Mouse (Mus musculus) lung, postnatal 14 days (tissue): ENCODE results near the gene Eef1b2.

Experiments used
- DNase-seq: peaks from one replicate; pipeline ENCODE4 v3.0.0; 2021

The Eef1b2 gene

GRCm38 (mm10) chr1:63195848-63196512 lies 19.4 kb downstream of the Eef1b2 start:
- DNase-seq: no peak

- no peak for DNase-seq
These were observed 22.8 kb downstream of the Eef1b2 start for GRCm38 (mm10) chr1:63199387-63199786.

- DNase-seq: no peak
These were observed 23.7 kb downstream of the Eef1b2 start for GRCm38 (mm10) chr1:63200322-63200721.

- no peak for DNase-seq
These were observed 25.0 kb downstream of the Eef1b2 start for GRCm38 (mm10) chr1:63201672-63202071.

GRCm38 (mm10) chr1:63203471-63203870 lies 26.8 kb downstream of the Eef1b2 start:
- no peak for DNase-seq

- no peak for DNase-seq
These were observed 27.5 kb downstream of the Eef1b2 start for GRCm38 (mm10) chr1:63203950-63204659.

- no peak for DNase-seq
These were observed 28.2 kb downstream of the Eef1b2 start for GRCm38 (mm10) chr1:63204660-63205394.

- no peak for DNase-seq
These were observed 31.0 kb downstream of the Eef1b2 start for GRCm38 (mm10) chr1:63207607-63208006.

- DNase-seq: no peak
These were observed 33.4 kb downstream of the Eef1b2 start for GRCm38 (mm10) chr1:63209861-63210529.

GRCm38 (mm10) chr1:63213478-63214270 lies 37.0 kb downstream of the Eef1b2 start:
- DNase-seq: no peak

GRCm38 (mm10) chr1:63214271-63214558 lies 37.6 kb downstream of the Eef1b2 start, which contains the start of gene Gpr1:
Gene Gpr1 (minus strand): TSS chr1:63214543.
- no peak for DNase-seq

- no peak for DNase-seq
These were observed 38.0 kb downstream of the Eef1b2 start for GRCm38 (mm10) chr1:63214631-63215030.

GRCm38 (mm10) chr1:63219277-63219676 lies 42.7 kb downstream of the Eef1b2 start:
- DNase-seq: no peak

- DNase-seq: no peak
These were observed 48.4 kb downstream of the Eef1b2 start for GRCm38 (mm10) chr1:63225009-63225408.

- DNase-seq: no peak
These were observed 49.3 kb downstream of the Eef1b2 start for GRCm38 (mm10) chr1:63225890-63226289.

- no peak for DNase-seq
These were observed 50.6 kb downstream of the Eef1b2 start for GRCm38 (mm10) chr1:63227241-63227640.
